Mouse (Mus musculus) testis, adult 2 months (tissue): Measurements from ENCODE around the gene Eps8.

Experiments
- CTCF ChIP-seq: fragments of 200-500 bp; IDR thresholded peaks from 2 replicates; pipeline ENCODE4 v1.5.1; 2012; ENCODE audit warnings: low read depth, mild to moderate bottlenecking, inconsistent platforms, low read length, moderate library complexity; ENCODE audit not compliant: control insufficient read depth, insufficient read depth, insufficient replicate concordance
- POLR2A ChIP-seq: fragments of 200-500 bp; IDR thresholded peaks from 2 replicates; pipeline ENCODE4 v1.6.1; 2012; ENCODE audit warnings: low read depth, mild to moderate bottlenecking, inconsistent platforms, low read length, moderate library complexity; ENCODE audit not compliant: control insufficient read depth

DNA sequence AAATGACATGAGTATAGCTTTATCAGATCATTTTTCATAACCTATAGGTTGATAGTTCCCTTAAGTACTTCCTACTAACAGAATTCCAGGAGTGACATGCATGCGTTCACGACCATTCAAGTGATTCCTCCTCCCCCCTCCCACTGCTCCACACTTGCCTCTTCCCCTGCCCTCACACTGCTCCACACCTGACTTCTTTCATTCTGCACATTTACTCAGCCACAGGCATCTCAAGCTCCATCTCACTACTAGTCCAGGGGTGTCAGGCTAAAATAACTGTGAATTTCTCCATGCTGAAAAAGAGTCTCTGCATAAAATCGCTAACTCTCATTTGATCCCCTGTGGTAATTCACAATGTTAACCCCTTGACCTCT is 65.4 kb downstream of the Eps8 start:
- TF ChIP-seq CTCF (no peak), POLR2A (no peak)
